Comparison of ENCODE assay signal across 27 mouse cellular contexts in genomic region chr11:57244543-57244942, GRCm38 (mm10).
DNase-seq lines count a peak whose midpoint lies in the region; ATAC-seq lines count a peak whose summit lies in the region.
"Had no signal": no experiment of that assay in that cellular context is flagged by ENCODE, and none has a peak within 500 bp of the region (broad histone marks: within the 10 kb centered on the region; RNA-seq: fewer than 3 reads in every experiment).

No protein-coding gene starts in this region.

- DNase-seq in frontal cortex, postnatal 36 days (ENCODE audit: low spot score in 2 of 2), result peak; percentile 38 to 59
- no peak for DNase-seq in frontal cortex, postnatal 10 days (ENCODE audit: low spot score in 2 of 2)
- DNase-seq in left cerebral cortex, adult 18-20 months (ENCODE audit: low spot score in 2 of 2), result peak; percentile 12 to 30
- no peak for DNase-seq in left cerebral cortex, postnatal 36 days (ENCODE audit: low spot score in 2 of 2)
- peak; percentile 35 to 41 for DNase-seq in right cerebral cortex, adult 2 months (ENCODE audit: low spot score in 2 of 2)
- DNase-seq in right cerebral cortex, postnatal 10 days (ENCODE audit: low spot score in 2 of 2), result no peak
- DNase-seq: adrenal gland, postnatal 14 days; cerebellum, adult 11-12 months; cerebellum, adult 9-11 months; embryo, embryonic 11 days; heart, postnatal 14 days; kidney, adult 18-20 months; kidney, postnatal 25 days; lung, postnatal 4 days; thymus, postnatal 4 days had no signal

- no peaks in the 10 kb centered on the region for H3K9me3 ChIP-seq in neural tube, embryonic 15.5 days (replicated peaks)
- H3K9me3 ChIP-seq: embryonic facial prominence, embryonic 12.5 days; forebrain, embryonic 15.5 days; kidney, embryonic 15.5 days; limb, embryonic 13.5 days; megakaryocyte, embryonic 14.5 days; midbrain, embryonic 12.5 days; neural tube, embryonic 12.5 days had no signal

- 85% methylated on average over 6 of the region's 6 CpGs for WGBS in neural tube, embryonic 15.5 days

- intact Hi-C loops in left cerebral cortex, postnatal 36 days (cut with DNase I), result no loop called here

- no peak overlapping the region for H3K9ac ChIP-seq in neural tube, embryonic 15.5 days (replicated peaks)
- H3K9ac ChIP-seq: embryonic facial prominence, embryonic 12.5 days; forebrain, embryonic 15.5 days; kidney, embryonic 15.5 days; limb, embryonic 13.5 days; midbrain, embryonic 12.5 days; neural tube, embryonic 12.5 days had no signal

- H3K36me3 ChIP-seq in neural tube, embryonic 15.5 days, result peaks cover 9% of the 10 kb centered on the region; the same call in 1 of the 2 replicates
- H3K36me3 ChIP-seq: embryonic facial prominence, embryonic 12.5 days; forebrain, embryonic 15.5 days; kidney, embryonic 15.5 days; limb, embryonic 13.5 days; midbrain, embryonic 12.5 days; neural tube, embryonic 12.5 days had no signal

- no peak for ATAC-seq in neural tube, embryonic 15.5 days (ENCODE audit: low FRiP score)
- ATAC-seq: CD4-positive, CD25-positive, alpha-beta regulatory T cell, adult 4 months; forebrain, embryonic 15.5 days; hindbrain, embryonic 16.5 days had no signal

- H3K27ac ChIP-seq in neural tube, embryonic 15.5 days (replicated peaks), result no peak overlapping the region
- H3K27ac ChIP-seq: embryonic facial prominence, embryonic 12.5 days; forebrain, embryonic 15.5 days; kidney, embryonic 15.5 days; limb, embryonic 13.5 days; midbrain, embryonic 12.5 days; neural tube, embryonic 12.5 days had no signal

- H3K4me2 ChIP-seq in neural tube, embryonic 15.5 days, result no peak overlapping the region
- H3K4me2 ChIP-seq: embryonic facial prominence, embryonic 12.5 days; forebrain, embryonic 15.5 days; kidney, embryonic 15.5 days; limb, embryonic 13.5 days; liver, embryonic 11.5 days; midbrain, embryonic 12.5 days; neural tube, embryonic 12.5 days had no signal

- H3K4me1 ChIP-seq in neural tube, embryonic 15.5 days, result 0 out of 2 replicates have a peak, but pooled peaks cover 9% of the 10 kb centered on the region
- H3K4me1 ChIP-seq: kidney, embryonic 15.5 days; limb, embryonic 13.5 days had no signal

- no peaks in the 10 kb centered on the region for H3K27me3 ChIP-seq in neural tube, embryonic 15.5 days (replicated peaks)
- H3K27me3 ChIP-seq: embryonic facial prominence, embryonic 12.5 days; forebrain, embryonic 15.5 days; kidney, embryonic 15.5 days; limb, embryonic 13.5 days; megakaryocyte, embryonic 14.5 days; midbrain, embryonic 12.5 days; neural tube, embryonic 12.5 days had no signal

- no peak overlapping the region for H3K4me3 ChIP-seq in neural tube, embryonic 15.5 days (replicated peaks)
- H3K4me3 ChIP-seq: embryonic facial prominence, embryonic 12.5 days; forebrain, embryonic 15.5 days; kidney, embryonic 15.5 days; limb, embryonic 13.5 days; megakaryocyte, embryonic 14.5 days; midbrain, embryonic 12.5 days; myocyte; neural tube, embryonic 12.5 days had no signal

Comparison
In these comparisons a context has a peak if more than half of its experiments do, and no peak if none do; other contexts are left out.
1. DNase-seq: peak in frontal cortex, postnatal 36 days (2 of 2), left cerebral cortex, adult 18-20 months (2 of 2) and right cerebral cortex, adult 2 months (2 of 2); none in frontal cortex, postnatal 10 days (0 of 2), left cerebral cortex, postnatal 36 days (0 of 2) and right cerebral cortex, postnatal 10 days (0 of 2).